Mouse (Mus musculus): ENCODE data around the gene Mreg. TPM values are rescaled to one million over a fixed set of nuclear protein-coding genes. Genes with fewer than 3 reads are reported as not detected.

Gene Mreg
- polyA plus RNA-seq, 1 experiment from 2014 or later, result 12.4 TPM

GRCm38 (mm10) chr1:72202068-72202467 lies 10.0 kb downstream of the Mreg start:
- Histone ChIP-seq H3K27me3 (ENCODE audit: control insufficient read depth, insufficient read depth, low read length) (no peaks in the 10 kb centered on the region), H3K27ac (ENCODE audit: low read length) (peak overlapping the region; percentile 71), H3K4me2 (ENCODE audit: low read depth, low read length) (no peak overlapping the region), H3K4me1 (ENCODE audit: control insufficient read depth, insufficient read depth, low read length) (peaks cover 10% of the 10 kb centered on the region), H3K9me3 (replicated peaks; ENCODE audit: control insufficient read depth, low read length) (no peaks in the 10 kb centered on the region), H3K9ac (ENCODE audit: low read length) (no peak overlapping the region; the same call in 1 of the 2 replicates), H3K4me3 (replicated peaks; ENCODE audit: low read length) (no peak overlapping the region), H3K36me3 (ENCODE audit: control insufficient read depth, insufficient read depth, low read length) (no peaks in the 10 kb centered on the region)
- 79% methylated on average over 2 of the region's 2 CpGs for WGBS
- ATAC-seq (ENCODE audit: insufficient read depth, low FRiP score), result no peak

DNA sequence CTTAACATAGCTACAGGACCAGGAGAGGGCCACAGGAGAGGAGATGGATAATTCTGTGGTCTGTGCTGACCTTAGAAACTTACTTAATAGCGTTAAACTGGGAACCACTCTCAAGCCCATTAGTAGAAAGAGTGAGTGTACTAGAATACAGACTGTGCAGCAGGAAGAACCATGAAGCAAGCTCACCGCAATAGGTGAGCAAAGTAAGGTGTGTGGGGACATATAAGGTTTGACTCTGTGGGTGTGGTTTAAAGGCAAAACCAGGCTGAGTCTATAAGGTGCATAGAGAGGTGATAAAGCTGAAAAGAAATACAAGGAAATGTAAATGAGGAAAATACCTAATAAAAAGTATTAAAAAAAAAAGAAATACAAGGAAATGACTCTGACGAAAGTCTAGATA lies 11.0 kb downstream of the Mreg start:
- 82% methylated on average over 3 of the region's 3 CpGs for WGBS
- H3K27ac ChIP-seq (ENCODE audit: low read length), result no peak overlapping the region

DNA sequence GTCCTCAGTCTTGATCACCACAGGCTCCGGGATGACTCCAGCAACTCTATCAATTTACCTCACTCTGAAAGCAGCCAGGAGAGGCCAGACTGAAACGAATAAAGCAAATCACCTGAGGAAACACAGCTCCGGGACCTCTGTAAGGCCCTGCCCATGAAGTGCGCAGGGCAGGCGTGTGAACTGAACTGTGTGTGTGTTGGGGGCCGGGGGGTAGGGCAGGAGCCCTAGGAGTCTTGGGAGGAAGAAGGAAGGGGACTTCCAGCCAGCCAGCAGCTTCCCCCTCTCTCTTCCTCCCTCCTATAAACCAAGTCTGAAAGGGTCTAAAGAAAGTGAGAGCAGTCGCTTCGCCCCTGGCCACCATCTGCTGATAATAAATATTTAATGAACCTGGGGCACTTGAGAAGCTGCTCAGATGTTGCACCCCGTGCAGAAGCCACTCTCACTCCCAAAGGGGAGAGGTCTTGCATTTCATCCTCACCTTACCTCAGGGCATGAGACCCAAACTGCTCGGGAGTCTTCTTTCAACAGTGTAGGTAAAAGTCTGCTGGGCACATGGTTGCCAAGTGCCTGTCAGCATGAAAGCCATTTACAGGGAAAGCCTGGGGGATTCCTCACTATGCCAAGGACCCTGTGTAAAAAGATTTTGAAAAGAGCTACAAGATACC lies 13.8 kb downstream of the Mreg start:
- Histone ChIP-seq H3K36me3 (ENCODE audit: control insufficient read depth, insufficient read depth, low read length) (no peaks in the 10 kb centered on the region), H3K4me2 (ENCODE audit: low read depth, low read length) (no peak overlapping the region), H3K27ac (ENCODE audit: low read length) (0 out of 2 replicates have a peak overlapping the region, but pooled peaks have one; percentile 14), H3K4me3 (replicated peaks; ENCODE audit: low read length) (no peak overlapping the region), H3K4me1 (ENCODE audit: control insufficient read depth, insufficient read depth, low read length) (peaks cover 15% of the 10 kb centered on the region), H3K9ac (ENCODE audit: low read length) (no peak overlapping the region), H3K9me3 (replicated peaks; ENCODE audit: control insufficient read depth, low read length) (no peaks in the 10 kb centered on the region), H3K27me3 (ENCODE audit: control insufficient read depth, insufficient read depth, low read length) (no peaks in the 10 kb centered on the region)
- ATAC-seq (ENCODE audit: insufficient read depth, low FRiP score), result no peak
- WGBS, result 53% methylated on average over 10 of the region's 10 CpGs

More for the DNA sequence above, 11.0 kb downstream of the Mreg start:
- Histone ChIP-seq H3K36me3 (ENCODE audit: control insufficient read depth, insufficient read depth, low read length) (no peaks in the 10 kb centered on the region), H3K4me3 (replicated peaks; ENCODE audit: low read length) (no peak overlapping the region), H3K4me2 (ENCODE audit: low read depth, low read length) (no peak overlapping the region), H3K4me1 (ENCODE audit: control insufficient read depth, insufficient read depth, low read length) (peaks cover 15% of the 10 kb centered on the region), H3K27me3 (ENCODE audit: control insufficient read depth, insufficient read depth, low read length) (no peaks in the 10 kb centered on the region), H3K9me3 (replicated peaks; ENCODE audit: control insufficient read depth, low read length) (no peaks in the 10 kb centered on the region), H3K9ac (ENCODE audit: low read length) (no peak overlapping the region)
- ATAC-seq (ENCODE audit: insufficient read depth, low FRiP score), result no peak

GRCm38 (mm10) chr1:72196626-72197359 lies 15.3 kb downstream of the Mreg start:
- Histone ChIP-seq H3K36me3 (ENCODE audit: control insufficient read depth, insufficient read depth, low read length) (no peaks in the 10 kb centered on the region), H3K4me1 (ENCODE audit: control insufficient read depth, insufficient read depth, low read length) (peaks cover 15% of the 10 kb centered on the region), H3K27me3 (ENCODE audit: control insufficient read depth, insufficient read depth, low read length) (no peaks in the 10 kb centered on the region), H3K4me2 (ENCODE audit: low read depth, low read length) (peak overlapping the region; percentile 19; the same call in 1 of the 2 replicates), H3K27ac (ENCODE audit: low read length) (peak overlapping the region; percentile 38; the same call in 1 of the 2 replicates), H3K9me3 (replicated peaks; ENCODE audit: control insufficient read depth, low read length) (no peaks in the 10 kb centered on the region), H3K9ac (ENCODE audit: low read length) (no peak overlapping the region), H3K4me3 (replicated peaks; ENCODE audit: low read length) (no peak overlapping the region)
- WGBS, result 46% methylated on average over 10 of the region's 10 CpGs
- no peak; the same call in 1 of the 2 replicates for ATAC-seq (ENCODE audit: insufficient read depth, low FRiP score)

GRCm38 (mm10) chr1:72196123-72196522 lies 16.0 kb downstream of the Mreg start:
- no peaks in the 10 kb centered on the region for H3K27me3 ChIP-seq (ENCODE audit: control insufficient read depth, insufficient read depth, low read length)
- no peak overlapping the region for H3K9ac ChIP-seq (ENCODE audit: low read length)
- H3K9me3 ChIP-seq (replicated peaks; ENCODE audit: control insufficient read depth, low read length), result no peaks in the 10 kb centered on the region
- 0 out of 2 replicates have a peak, but pooled peaks have one; percentile 22 for ATAC-seq (ENCODE audit: insufficient read depth, low FRiP score)
- H3K4me1 ChIP-seq (ENCODE audit: control insufficient read depth, insufficient read depth, low read length), result peaks cover 15% of the 10 kb centered on the region
- no peaks in the 10 kb centered on the region for H3K36me3 ChIP-seq (ENCODE audit: control insufficient read depth, insufficient read depth, low read length)
- H3K4me2 ChIP-seq (ENCODE audit: low read depth, low read length), result no peak overlapping the region; the same call in 1 of the 2 replicates
- peak overlapping the region; percentile 38; the same call in 1 of the 2 replicates for H3K27ac ChIP-seq (ENCODE audit: low read length)
- WGBS, result 89% methylated on average over 5 of the region's 5 CpGs
- no peak overlapping the region for H3K4me3 ChIP-seq (replicated peaks; ENCODE audit: low read length)

DNA sequence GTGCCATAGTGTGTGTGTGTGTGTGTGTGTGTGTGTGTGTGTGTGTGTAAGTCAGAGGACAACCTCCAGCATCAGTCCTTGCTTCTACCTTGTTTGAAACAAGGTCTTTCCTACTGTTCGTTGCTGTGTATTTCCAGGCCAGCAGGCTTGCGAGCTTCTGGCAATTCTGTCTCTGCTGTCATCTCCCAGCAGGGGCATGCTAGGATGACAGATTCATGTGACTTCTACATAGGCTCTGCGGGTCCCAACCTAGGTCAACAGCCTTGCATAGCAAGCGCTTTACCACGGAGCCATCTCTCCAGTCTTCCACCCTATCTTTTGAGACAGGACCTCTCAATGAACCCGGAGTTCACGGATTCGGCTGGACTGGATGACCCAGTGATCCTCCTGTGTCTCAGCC lies 20.7 kb downstream of the Mreg start:
- ATAC-seq (ENCODE audit: insufficient read depth, low FRiP score), result no peak

DNA sequence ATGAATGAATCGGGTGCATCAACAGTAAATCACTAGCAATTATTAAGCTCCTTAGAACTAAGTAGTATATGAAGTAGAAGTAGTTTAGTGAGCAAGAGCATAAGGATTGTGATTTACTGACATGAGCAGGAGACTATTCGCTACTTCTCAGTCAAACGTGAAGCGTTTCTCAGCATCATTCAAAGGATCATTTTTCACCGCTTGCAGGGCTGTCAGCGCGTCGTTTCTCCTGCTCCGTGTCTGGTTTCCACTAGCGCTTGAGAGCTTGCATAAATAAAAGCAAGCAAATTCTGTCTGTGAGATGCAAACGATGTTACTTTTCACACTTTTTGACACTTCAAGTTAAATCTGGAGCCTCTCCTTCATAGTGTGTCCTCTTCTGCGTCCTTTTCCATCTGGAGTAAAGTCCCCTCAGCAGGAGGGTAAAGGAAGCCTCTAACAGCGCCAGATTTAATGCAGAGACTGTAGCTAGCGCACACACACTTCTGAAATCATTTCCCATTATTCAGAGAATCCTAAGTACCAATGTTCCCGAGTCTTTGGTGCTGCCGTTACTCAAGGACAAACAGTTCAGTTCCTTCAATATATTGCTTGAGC lies 23.9 kb downstream of the Mreg start:
- 51% methylated on average over 16 of the region's 16 CpGs for WGBS
- Histone ChIP-seq H3K27me3 (ENCODE audit: control insufficient read depth, insufficient read depth, low read length) (no peaks in the 10 kb centered on the region), H3K9me3 (replicated peaks; ENCODE audit: control insufficient read depth, low read length) (no peaks in the 10 kb centered on the region), H3K4me2 (ENCODE audit: low read depth, low read length) (peak overlapping the region; percentile 6; the same call in 1 of the 2 replicates), H3K4me3 (replicated peaks; ENCODE audit: low read length) (no peak overlapping the region), H3K27ac (ENCODE audit: low read length) (no peak overlapping the region), H3K36me3 (ENCODE audit: control insufficient read depth, insufficient read depth, low read length) (no peaks in the 10 kb centered on the region), H3K9ac (ENCODE audit: low read length) (no peak overlapping the region), H3K4me1 (ENCODE audit: control insufficient read depth, insufficient read depth, low read length) (peaks cover 2% of the 10 kb centered on the region; the same call in 1 of the 2 replicates)
- no peak for ATAC-seq (ENCODE audit: insufficient read depth, low FRiP score)

More for the DNA sequence above, 20.7 kb downstream of the Mreg start:
- Histone ChIP-seq H3K9ac (ENCODE audit: low read length) (no peak overlapping the region), H3K4me2 (ENCODE audit: low read depth, low read length) (no peak overlapping the region), H3K4me1 (ENCODE audit: control insufficient read depth, insufficient read depth, low read length) (peaks cover 2% of the 10 kb centered on the region; the same call in 1 of the 2 replicates), H3K4me3 (replicated peaks; ENCODE audit: low read length) (no peak overlapping the region), H3K9me3 (replicated peaks; ENCODE audit: control insufficient read depth, low read length) (no peaks in the 10 kb centered on the region), H3K27me3 (ENCODE audit: control insufficient read depth, insufficient read depth, low read length) (no peaks in the 10 kb centered on the region), H3K27ac (ENCODE audit: low read length) (no peak overlapping the region), H3K36me3 (ENCODE audit: control insufficient read depth, insufficient read depth, low read length) (no peaks in the 10 kb centered on the region)
- WGBS, result 89% methylated on average over 8 of the region's 8 CpGs

GRCm38 (mm10) chr1:72187486-72187885 lies 24.6 kb downstream of the Mreg start:
- Histone ChIP-seq H3K27ac (ENCODE audit: low read length) (no peak overlapping the region), H3K9me3 (replicated peaks; ENCODE audit: control insufficient read depth, low read length) (no peaks in the 10 kb centered on the region), H3K9ac (ENCODE audit: low read length) (no peak overlapping the region), H3K36me3 (ENCODE audit: control insufficient read depth, insufficient read depth, low read length) (no peaks in the 10 kb centered on the region), H3K4me2 (ENCODE audit: low read depth, low read length) (no peak overlapping the region), H3K4me1 (ENCODE audit: control insufficient read depth, insufficient read depth, low read length) (peaks cover 10% of the 10 kb centered on the region; the same call in 1 of the 2 replicates), H3K4me3 (replicated peaks; ENCODE audit: low read length) (no peak overlapping the region), H3K27me3 (ENCODE audit: control insufficient read depth, insufficient read depth, low read length) (no peaks in the 10 kb centered on the region)
- ATAC-seq (ENCODE audit: insufficient read depth, low FRiP score), result no peak
- WGBS, result 72% methylated on average over 10 of the region's 10 CpGs

GRCm38 (mm10) chr1:72186151-72186550 lies 26.0 kb downstream of the Mreg start:
- H3K27ac ChIP-seq (ENCODE audit: low read length), result peak overlapping the region; percentile 21; the same call in 1 of the 2 replicates
- H3K27me3 ChIP-seq (ENCODE audit: control insufficient read depth, insufficient read depth, low read length), result no peaks in the 10 kb centered on the region
- no peak overlapping the region for H3K4me3 ChIP-seq (replicated peaks; ENCODE audit: low read length)
- WGBS, result 60% methylated on average over 5 of the region's 5 CpGs
- H3K9ac ChIP-seq (ENCODE audit: low read length), result no peak overlapping the region
- no peak for ATAC-seq (ENCODE audit: insufficient read depth, low FRiP score)
- no peaks in the 10 kb centered on the region for H3K9me3 ChIP-seq (replicated peaks; ENCODE audit: control insufficient read depth, low read length)
- peaks cover 12% of the 10 kb centered on the region; the same call in 1 of the 2 replicates for H3K4me1 ChIP-seq (ENCODE audit: control insufficient read depth, insufficient read depth, low read length)
- no peaks in the 10 kb centered on the region for H3K36me3 ChIP-seq (ENCODE audit: control insufficient read depth, insufficient read depth, low read length)
- H3K4me2 ChIP-seq (ENCODE audit: low read depth, low read length), result no peak overlapping the region
